Mouse (Mus musculus) right cerebral cortex, adult 18-20 months (tissue): Measurements from ENCODE around the gene Klhl12.

Source experiments
- DNase-seq: peaks from one replicate; pipeline ENCODE4 v3.0.0; 2022; ENCODE audit warnings: mixed read lengths

The Klhl12 gene

DNA sequence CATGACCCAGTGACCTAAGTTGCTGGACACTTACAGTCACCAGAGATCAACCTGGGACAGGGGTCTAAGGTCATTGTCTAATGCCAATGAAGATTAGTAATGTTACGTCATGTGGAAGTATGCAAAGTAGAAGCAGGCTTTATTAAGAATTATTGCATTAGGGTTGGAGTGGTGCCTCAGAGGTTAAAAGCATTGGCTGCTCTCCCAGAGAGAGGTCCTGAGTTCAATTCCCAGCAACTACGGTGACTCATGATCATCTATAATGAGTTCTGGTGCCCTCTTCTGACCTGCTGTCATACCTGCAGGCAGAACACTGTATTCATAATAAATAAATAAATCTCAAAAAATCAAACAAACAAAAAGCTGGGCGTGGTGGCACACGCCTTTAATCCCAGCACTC, 5.1 kb upstream of the Klhl12 start:
- DNase-seq = no peak

GRCm38 (mm10) chr1:134450986-134451385, 4.3 kb upstream of the Klhl12 start:
- DNase-seq = peak; percentile 33

DNA sequence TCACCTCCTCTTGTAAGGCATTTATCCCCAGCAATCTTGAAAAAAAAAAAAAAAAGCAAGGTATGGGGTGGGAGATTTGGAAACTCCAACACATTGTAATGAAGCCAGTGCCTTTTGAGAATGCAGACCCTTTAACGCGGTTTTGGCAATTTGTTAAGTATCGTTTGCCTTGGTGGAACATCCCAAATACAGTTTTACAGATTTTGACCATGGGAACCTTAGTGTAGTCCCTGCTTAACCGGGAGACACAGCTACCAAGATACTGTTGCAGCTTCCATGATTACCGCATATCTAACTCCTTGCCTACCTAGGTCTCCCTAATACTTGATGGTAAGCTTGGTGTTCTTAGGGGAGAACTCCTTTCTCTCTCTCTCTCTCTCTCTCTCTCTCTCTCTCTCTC, 729 bp downstream of the Klhl12 start:
- no peak for DNase-seq

DNA sequence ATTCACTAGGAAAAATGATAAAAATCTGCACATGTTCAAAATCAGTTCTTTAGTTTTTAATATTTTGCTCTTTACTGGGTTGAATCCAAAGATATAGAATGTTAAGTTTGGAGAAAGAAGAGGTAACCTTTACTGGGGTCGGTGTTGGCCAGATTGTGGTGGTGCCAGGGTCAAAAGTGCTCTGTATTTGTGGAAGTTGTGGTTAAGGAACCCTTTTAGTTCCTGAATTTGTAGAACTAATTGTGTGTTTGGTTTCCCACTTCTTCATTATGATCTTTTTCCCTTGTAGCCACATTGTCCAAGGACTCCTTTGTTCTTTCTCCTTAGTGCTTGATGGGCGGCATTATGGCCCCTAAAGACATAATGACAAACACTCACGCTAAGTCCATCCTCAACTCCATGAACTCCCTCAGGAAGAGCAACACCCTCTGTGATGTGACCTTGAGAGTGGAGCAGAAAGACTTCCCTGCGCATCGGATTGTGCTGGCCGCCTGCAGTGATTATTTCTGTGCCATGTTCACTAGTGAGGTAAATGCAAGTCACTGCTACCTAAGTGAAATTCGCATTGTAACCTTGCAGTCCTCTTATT, 2.9 kb downstream of the Klhl12 start:
- no peak for DNase-seq

- DNase-seq = no peak
Measured at GRCm38 (mm10) chr1:134460294-134461284, 5.3 kb downstream of the Klhl12 start.

DNA sequence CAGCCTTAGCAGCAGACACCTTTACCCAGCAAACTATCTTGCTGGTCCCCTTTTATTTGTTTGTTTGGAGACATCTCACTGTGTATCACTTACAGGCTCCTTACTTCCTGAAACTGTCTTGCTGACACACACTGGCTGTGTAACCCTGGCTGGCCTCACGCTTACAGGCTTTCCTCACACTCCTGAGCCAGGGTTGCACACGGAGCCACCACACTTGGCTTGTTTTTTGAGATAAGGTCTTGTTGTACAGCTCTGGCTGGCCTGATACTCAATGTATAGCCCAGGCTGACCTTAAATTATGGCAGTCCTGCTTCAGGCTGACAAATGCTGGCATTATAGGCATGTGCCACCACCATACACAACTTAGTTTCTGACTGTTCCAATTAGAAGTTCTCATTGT, 29.3 kb downstream of the Klhl12 start:
- DNase-seq = no peak

DNA sequence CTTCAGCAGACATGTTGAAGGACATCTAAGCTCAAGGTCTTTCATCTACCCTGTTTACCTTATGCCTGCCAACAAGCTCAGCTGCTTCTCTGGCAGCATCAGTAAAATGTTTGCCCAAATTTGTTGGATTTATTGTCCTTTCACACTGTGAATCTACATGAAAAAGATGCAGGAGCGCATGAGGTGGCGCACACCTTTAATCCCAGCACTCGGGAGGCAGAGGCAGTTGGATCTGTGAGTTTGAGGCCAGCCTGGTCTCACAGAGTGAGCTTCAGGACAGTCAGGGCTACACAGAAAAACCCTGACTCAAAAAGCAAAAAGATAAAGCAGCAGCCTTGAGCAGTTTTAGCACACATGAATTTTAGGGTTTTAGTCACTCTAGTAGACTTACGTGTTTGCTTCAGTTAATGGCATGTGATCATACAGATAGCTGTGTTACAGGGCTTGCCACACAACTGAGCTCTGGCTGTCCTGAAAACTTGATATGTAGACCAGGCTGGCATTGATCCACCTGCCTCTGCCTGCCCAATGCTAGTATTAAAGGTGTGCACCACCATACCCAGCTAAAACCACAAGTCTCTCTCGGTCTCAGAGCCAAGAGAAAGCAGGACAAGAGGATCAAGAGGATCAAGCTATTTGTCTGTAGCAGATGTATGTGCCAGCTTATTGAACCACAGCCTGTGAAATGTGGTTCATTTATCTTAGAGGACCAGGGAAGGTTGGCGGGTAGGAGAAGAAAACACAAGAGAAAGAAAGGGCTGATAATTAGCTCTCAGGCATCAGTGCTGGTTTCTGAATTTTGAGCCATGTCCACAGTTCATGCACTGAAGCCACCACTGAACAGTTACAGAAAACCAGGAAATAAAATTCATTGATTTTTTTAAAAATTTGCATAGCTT, 35.8 kb downstream of the Klhl12 start:
- no peak for DNase-seq

DNA sequence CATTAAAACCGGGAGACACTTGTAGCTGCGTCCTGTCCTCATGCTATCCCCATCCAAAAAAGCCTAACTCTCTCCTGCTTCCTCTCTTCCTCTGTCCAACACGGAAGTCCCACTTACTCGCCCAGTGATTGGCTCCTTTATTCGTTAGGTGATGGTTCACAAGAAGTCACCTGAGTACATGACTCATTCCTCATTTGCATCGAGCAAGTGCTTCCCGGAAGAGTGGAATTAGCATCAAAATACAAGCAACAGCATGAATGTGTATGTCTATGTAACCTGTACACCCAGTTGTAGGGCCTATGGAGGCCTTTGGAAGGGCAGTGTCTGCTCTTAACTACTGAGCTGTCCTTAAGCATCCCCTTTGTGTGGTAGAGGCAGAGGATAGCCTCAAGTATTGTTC, 36.9 kb downstream of the Klhl12 start:
- DNase-seq = no peak

GRCm38 (mm10) chr1:134493496-134493895, 38.2 kb downstream of the Klhl12 start:
- no peak for DNase-seq

DNA sequence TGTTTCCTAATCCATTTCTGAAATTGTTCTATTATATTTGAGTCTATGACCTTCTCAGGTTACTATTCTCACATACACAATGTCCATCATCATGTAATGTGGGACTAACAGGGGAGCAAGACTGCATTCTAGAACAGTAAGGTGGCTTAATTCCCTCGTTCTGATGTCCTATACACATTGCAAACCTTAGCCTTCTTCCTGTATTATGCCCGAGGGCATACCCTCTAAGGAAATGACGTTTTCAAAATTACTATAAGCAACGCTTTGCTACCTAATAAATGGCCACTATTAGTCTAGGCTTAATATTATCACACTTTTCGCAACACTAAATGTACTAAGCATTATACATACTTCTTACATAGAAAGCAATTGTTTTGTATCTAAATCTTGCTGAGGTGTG, 38.6 kb downstream of the Klhl12 start:
- DNase-seq = no peak

GRCm38 (mm10) chr1:134494428-134495215, 39.3 kb downstream of the Klhl12 start, which contains the start of gene Rabif:
Gene Rabif, plus strand, starts transcription at chr1:134494648.
- peak; percentile 99 for DNase-seq

DNA sequence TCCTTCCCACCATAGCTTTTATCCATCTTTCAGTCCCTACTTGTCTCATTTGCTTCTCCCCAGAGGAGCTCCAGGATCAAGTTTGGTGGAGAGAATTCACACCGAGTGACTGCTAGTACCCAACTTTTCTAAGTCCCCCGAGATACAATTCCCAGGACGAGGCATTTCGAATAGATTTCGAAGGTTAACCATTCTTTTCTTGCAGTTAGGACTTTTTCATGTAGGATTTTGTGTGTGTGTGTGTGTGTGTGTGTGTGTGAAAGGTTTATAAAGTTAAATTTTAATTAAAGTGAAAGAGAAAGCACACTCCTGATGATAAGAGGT, 39.8 kb downstream of the Klhl12 start:
- DNase-seq = no peak

DNA sequence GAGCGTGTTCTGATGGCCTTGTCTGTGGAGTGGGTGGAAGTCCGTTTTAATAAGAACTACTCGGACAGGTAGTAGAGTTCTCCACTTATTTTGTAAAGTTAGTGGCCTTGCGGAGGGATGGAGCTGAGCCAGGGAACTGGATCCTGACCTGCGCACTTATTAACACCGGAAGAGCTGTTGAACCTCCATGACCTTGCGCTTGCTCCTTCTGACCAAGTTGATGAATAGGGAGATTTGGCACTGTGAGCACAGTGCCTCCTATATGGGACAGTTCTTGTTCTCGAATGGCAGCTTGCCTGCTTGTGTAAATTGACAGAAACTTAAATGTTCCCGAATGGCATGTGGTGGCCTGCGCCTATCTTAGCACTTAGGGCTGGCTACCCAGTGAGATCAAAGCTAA, 40.7 kb downstream of the Klhl12 start:
- no peak for DNase-seq

DNA sequence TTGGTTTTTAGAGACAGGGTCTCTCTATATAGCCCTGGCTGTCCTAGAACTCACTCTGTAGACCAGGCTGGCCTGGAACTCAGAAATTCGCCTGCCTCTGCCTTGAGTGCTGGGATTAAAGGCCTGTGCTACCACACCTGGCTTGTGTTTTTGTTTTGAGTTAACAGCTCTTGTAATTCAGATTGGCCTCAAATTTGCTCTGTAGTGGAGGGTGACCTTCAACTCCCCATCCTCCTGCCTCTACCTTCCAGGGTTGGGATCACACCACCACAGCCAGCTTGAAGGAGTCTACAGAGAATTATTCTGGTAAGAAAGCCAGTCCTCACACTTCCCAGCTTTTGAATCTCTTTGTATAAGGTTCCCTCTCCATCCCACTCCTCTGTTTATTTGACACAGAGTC, 45.6 kb downstream of the Klhl12 start:
- no peak for DNase-seq

GRCm38 (mm10) chr1:134506201-134506600, 50.9 kb downstream of the Klhl12 start:
- no peak for DNase-seq

GRCm38 (mm10) chr1:134510018-134510417, 54.7 kb downstream of the Klhl12 start:
- no peak for DNase-seq

DNA sequence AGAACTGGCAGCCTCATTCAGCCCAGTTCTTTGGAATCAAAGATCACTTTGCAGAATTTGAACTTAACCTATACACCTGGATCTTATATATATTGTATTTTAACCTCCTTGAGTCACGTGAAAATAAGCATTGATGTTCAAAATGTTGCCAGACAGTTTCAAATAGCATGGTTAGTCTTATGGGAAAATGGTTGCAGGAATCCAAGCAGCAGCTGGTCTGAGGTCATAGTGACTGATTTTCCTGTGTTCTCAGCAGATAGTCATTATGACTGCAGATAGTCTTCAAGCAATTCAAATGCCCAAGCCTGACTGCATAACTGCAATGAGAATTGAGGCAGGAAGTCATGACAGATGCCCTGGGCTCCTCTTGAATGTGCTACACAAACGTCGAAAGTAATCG, 56.9 kb downstream of the Klhl12 start:
- DNase-seq = no peak

GRCm38 (mm10) chr1:134512584-134512983, 57.3 kb downstream of the Klhl12 start:
- no peak for DNase-seq

DNA sequence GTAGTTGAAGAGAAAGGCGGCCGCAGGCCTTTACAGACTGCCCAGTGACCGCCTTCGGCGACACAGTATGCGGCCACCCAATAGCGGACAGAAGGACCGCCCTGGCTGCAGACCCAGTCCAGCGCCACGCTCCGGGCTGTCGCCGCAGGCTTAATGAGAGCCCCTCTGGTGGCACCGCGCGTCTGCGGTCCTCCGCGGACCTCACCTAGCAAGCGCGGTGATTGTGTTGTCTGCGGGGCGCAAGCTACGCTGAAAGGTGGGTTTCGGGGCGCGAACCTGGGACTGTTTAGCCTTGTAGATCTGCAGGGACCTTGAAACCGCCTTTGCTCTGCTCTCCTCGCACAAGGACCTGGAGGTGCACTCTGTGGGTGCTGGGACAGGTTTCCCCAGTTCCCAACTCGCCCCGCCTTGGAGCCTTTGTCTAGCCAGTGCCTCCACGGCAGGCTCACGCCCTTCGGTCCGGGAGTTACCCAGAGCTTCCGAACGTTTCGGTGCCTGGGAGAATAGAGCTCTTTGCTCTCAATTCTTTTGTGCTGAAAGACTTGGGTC, 58.1 kb downstream of the Klhl12 start:
- no peak for DNase-seq

DNA sequence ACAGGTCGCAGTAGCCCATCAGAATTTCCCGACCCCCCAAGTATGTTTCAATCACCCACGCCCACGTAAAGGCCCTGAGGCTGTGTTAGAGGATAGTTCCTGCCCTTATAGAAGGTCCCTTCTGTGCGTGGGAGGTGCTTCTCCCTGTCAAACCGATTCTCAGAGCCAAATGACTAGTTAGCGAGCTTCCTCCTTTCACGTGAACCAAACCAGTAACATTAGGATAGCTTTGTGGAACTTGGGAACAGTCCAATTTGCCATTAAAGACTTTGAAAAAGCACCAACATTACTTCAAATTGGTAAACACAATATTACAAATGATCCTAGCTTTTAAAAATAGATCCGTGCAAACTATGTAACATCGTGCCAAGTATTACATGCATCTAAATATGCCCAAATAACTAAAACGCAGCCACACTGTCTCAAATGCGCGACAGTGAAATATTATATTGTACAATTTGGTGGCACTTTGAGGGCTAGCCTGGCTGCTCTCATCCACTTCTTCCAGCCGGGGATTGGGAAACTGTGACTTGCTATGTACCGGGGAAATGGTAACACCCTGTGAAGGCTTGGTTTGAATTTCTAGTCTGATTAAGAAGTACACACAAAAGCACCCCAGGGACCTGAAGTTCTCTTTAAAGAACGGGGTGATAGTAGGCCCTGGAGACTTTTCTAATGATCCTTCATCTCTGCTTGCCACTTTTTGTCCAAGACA, 58.7 kb downstream of the Klhl12 start:
- no peak for DNase-seq

- DNase-seq = no peak
Measured at GRCm38 (mm10) chr1:134515891-134516290, 60.6 kb downstream of the Klhl12 start.
